Mouse (Mus musculus): ENCODE measurements around the gene Ren1. TPM values are rescaled to one million over a fixed set of nuclear protein-coding genes. Genes with fewer than 3 reads are reported as not detected.

Ren1 gene
- polyA plus RNA-seq, 1 experiment from 2014 or later, result 6.1 TPM

- ATAC-seq (ENCODE audit: low FRiP score, low TSS enrichment), result no peak
- no peak overlapping the region for H3K9ac ChIP-seq (ENCODE audit: low read length)
- TF ChIP-seq CTCF (IDR thresholded peaks at IDR 0.05; ENCODE audit: low read depth) (no peak), EP300 (optimal IDR thresholded peaks at IDR 0.05) (no peak)
- H3K27ac ChIP-seq (replicated peaks), result no peak overlapping the region
- WGBS, result 64% methylated on average over 8 of the region's 8 CpGs
- no peaks in the 10 kb centered on the region for H3K36me3 ChIP-seq (ENCODE audit: control insufficient read depth, insufficient read depth, low read length)
- H3K4me3 ChIP-seq (ENCODE audit: low read depth, low read length), result no peak overlapping the region
- DNase-seq (ENCODE audit: low spot score), result peak; percentile 11
- no peaks in the 10 kb centered on the region for H3K27me3 ChIP-seq (ENCODE audit: control insufficient read depth, insufficient read depth, low read length)
- no peaks in the 10 kb centered on the region for H3K4me1 ChIP-seq (replicated peaks; ENCODE audit: control insufficient read depth, insufficient read depth)
- H3K9me3 ChIP-seq (ENCODE audit: control insufficient read depth, low read length), result no peaks in the 10 kb centered on the region
- H3K4me2 ChIP-seq (replicated peaks; ENCODE audit: low read depth), result no peak overlapping the region
These were observed 6.0 kb downstream of the Ren1 start for GRCm38 (mm10) chr1:133356330-133356729.

DNA sequence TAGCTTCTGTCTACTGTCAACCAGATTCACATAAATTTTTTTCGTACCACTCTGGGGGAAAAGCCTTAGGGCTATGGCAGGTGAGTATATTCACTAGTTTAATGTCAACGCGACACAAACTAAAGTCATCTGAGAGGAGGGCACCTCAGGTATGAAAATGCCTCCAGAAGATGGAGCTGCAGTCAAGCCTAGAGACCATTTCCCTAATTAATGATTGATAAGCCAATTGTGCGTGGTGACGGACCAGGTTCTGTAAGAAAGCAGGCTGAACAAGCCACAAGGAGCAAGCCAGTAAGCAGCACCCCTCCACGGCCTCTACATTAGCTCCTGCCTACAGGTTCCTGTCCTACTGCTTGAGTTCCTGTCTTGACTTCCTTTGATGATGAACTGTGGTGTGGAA, 10.7 kb downstream of the Ren1 start:
- ATAC-seq (ENCODE audit: low FRiP score, low TSS enrichment) (no peak), DNase-seq (ENCODE audit: low spot score) (no peak)
- Histone ChIP-seq H3K4me3 (ENCODE audit: low read depth, low read length) (no peak overlapping the region), H3K36me3 (ENCODE audit: control insufficient read depth, insufficient read depth, low read length) (no peaks in the 10 kb centered on the region), H3K9me3 (ENCODE audit: control insufficient read depth, low read length) (no peaks in the 10 kb centered on the region), H3K27ac (replicated peaks) (no peak overlapping the region), H3K9ac (ENCODE audit: low read length) (no peak overlapping the region), H3K4me1 (replicated peaks; ENCODE audit: control insufficient read depth, insufficient read depth) (no peaks in the 10 kb centered on the region), H3K4me2 (replicated peaks; ENCODE audit: low read depth) (no peak overlapping the region), H3K27me3 (ENCODE audit: control insufficient read depth, insufficient read depth, low read length) (no peaks in the 10 kb centered on the region)
- 86% methylated on average over 6 of the region's 6 CpGs for WGBS
- TF ChIP-seq CTCF (IDR thresholded peaks at IDR 0.05; ENCODE audit: low read depth), result no peak
- TF ChIP-seq EP300 (optimal IDR thresholded peaks at IDR 0.05), result no peak

- Histone ChIP-seq H3K4me2 (replicated peaks; ENCODE audit: low read depth) (no peak overlapping the region), H3K27ac (replicated peaks) (no peak overlapping the region), H3K36me3 (ENCODE audit: control insufficient read depth, insufficient read depth, low read length) (no peaks in the 10 kb centered on the region), H3K4me1 (replicated peaks; ENCODE audit: control insufficient read depth, insufficient read depth) (no peaks in the 10 kb centered on the region), H3K4me3 (ENCODE audit: low read depth, low read length) (no peak overlapping the region), H3K9me3 (ENCODE audit: control insufficient read depth, low read length) (no peaks in the 10 kb centered on the region), H3K27me3 (ENCODE audit: control insufficient read depth, insufficient read depth, low read length) (no peaks in the 10 kb centered on the region), H3K9ac (ENCODE audit: low read length) (no peak overlapping the region)
- WGBS, result 82% methylated on average over 5 of the region's 5 CpGs
- TF ChIP-seq CTCF (IDR thresholded peaks at IDR 0.05; ENCODE audit: low read depth) (no peak), EP300 (optimal IDR thresholded peaks at IDR 0.05) (no peak)
- no peak for ATAC-seq (ENCODE audit: low FRiP score, low TSS enrichment)
- no peak for DNase-seq (ENCODE audit: low spot score)
These were observed 11.8 kb downstream of the Ren1 start for GRCm38 (mm10) chr1:133362103-133362502.

GRCm38 (mm10) chr1:133363276-133364021, 13.1 kb downstream of the Ren1 start, which contains the start of gene Etnk2:
TSS of gene Etnk2 (plus strand) at chr1:133363572.
- peak within 1 kb of the TSS; percentile 64 for H3K9ac ChIP-seq (ENCODE audit: low read length)

DNA sequence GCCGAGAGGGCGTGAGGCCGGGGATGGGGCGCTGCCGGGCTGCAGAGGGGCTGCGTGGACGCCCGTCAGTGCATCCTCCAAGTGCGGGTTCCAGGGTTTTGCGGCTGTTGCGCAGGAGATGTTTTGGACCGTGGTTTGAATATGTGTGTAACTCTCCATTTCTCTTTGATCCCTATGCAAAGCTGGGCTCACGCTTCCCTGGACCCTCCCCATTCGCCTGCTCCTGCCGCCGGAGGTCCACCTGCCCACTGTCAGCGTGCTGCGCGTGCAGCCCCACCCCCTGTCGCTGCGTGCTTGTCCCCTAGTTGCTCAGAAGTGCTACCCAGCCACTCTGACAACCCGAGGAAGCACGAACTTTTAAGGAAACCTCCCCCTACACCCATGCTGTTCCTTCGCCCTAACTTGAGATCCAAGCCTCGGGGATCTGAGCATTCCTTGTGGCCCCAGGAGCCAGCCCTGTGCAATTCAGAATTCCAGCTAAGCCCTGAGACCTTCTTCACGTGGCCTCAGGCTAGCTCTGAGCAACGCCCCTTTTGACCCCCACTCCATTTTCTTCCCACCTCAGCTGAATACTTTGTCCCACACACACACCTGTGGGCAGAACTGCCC, 13.8 kb downstream of the Ren1 start:
- H3K9me3 ChIP-seq (ENCODE audit: control insufficient read depth, low read length), result no peaks in the 10 kb centered on the region
- ATAC-seq (ENCODE audit: low FRiP score, low TSS enrichment) (no peak), DNase-seq (ENCODE audit: low spot score) (no peak)
- H3K4me3 ChIP-seq (ENCODE audit: low read depth, low read length), result peak overlapping the region; percentile 59
- TF ChIP-seq CTCF (IDR thresholded peaks at IDR 0.05; ENCODE audit: low read depth), result no peak
- no peak for TF ChIP-seq EP300 (optimal IDR thresholded peaks at IDR 0.05)
- no peaks in the 10 kb centered on the region for H3K27me3 ChIP-seq (ENCODE audit: control insufficient read depth, insufficient read depth, low read length)
- no peaks in the 10 kb centered on the region for H3K36me3 ChIP-seq (ENCODE audit: control insufficient read depth, insufficient read depth, low read length)
- peak overlapping the region; percentile 98 for H3K4me2 ChIP-seq (replicated peaks; ENCODE audit: low read depth)
- WGBS, result 3% methylated on average over 27 of the region's 27 CpGs
- H3K27ac ChIP-seq (replicated peaks), result no peak overlapping the region
- H3K9ac ChIP-seq (ENCODE audit: low read length), result peak overlapping the region; percentile 64
- no peaks in the 10 kb centered on the region for H3K4me1 ChIP-seq (replicated peaks; ENCODE audit: control insufficient read depth, insufficient read depth)

More at GRCm38 (mm10) chr1:133363276-133364021, 13.1 kb downstream of the Ren1 start, which contains the start of gene Etnk2:
- Histone ChIP-seq H3K27ac (replicated peaks) (0 out of 2 replicates have a peak within 1 kb of the TSS, but pooled peaks have one; percentile 30), H3K4me2 (replicated peaks; ENCODE audit: low read depth) (peak within 1 kb of the TSS; percentile 98), H3K9me3 (ENCODE audit: control insufficient read depth, low read length) (no peaks in the 10 kb centered on the region), H3K4me3 (ENCODE audit: low read depth, low read length) (peak within 1 kb of the TSS; percentile 59), H3K36me3 (ENCODE audit: control insufficient read depth, insufficient read depth, low read length) (no peaks in the 10 kb centered on the region), H3K27me3 (ENCODE audit: control insufficient read depth, insufficient read depth, low read length) (no peaks in the 10 kb centered on the region), H3K4me1 (replicated peaks; ENCODE audit: control insufficient read depth, insufficient read depth) (no peaks in the 10 kb centered on the region)
- peak; percentile 80 for ATAC-seq (ENCODE audit: low FRiP score, low TSS enrichment)
- DNase-seq (ENCODE audit: low spot score), result peak; percentile 91
- WGBS, result under 1% methylated on average over 41 of the region's 52 CpGs
- TF ChIP-seq EP300 (optimal IDR thresholded peaks at IDR 0.05), result no peak
- TF ChIP-seq CTCF (IDR thresholded peaks at IDR 0.05; ENCODE audit: low read depth), result no peak

- no peak overlapping the region for H3K9ac ChIP-seq (ENCODE audit: low read length)
- no peak overlapping the region for H3K27ac ChIP-seq (replicated peaks)
- no peak overlapping the region for H3K4me2 ChIP-seq (replicated peaks; ENCODE audit: low read depth)
- no peaks in the 10 kb centered on the region for H3K4me1 ChIP-seq (replicated peaks; ENCODE audit: control insufficient read depth, insufficient read depth)
- H3K9me3 ChIP-seq (ENCODE audit: control insufficient read depth, low read length), result no peaks in the 10 kb centered on the region
- no peaks in the 10 kb centered on the region for H3K36me3 ChIP-seq (ENCODE audit: control insufficient read depth, insufficient read depth, low read length)
- WGBS, result 53% methylated on average over 2 of the region's 2 CpGs
- no peaks in the 10 kb centered on the region for H3K27me3 ChIP-seq (ENCODE audit: control insufficient read depth, insufficient read depth, low read length)
- TF ChIP-seq CTCF (IDR thresholded peaks at IDR 0.05; ENCODE audit: low read depth) (no peak), EP300 (optimal IDR thresholded peaks at IDR 0.05) (no peak)
- DNase-seq (ENCODE audit: low spot score) (no peak), ATAC-seq (ENCODE audit: low FRiP score, low TSS enrichment) (no peak)
- H3K4me3 ChIP-seq (ENCODE audit: low read depth, low read length), result no peak overlapping the region
These were observed 14.6 kb downstream of the Ren1 start for GRCm38 (mm10) chr1:133364890-133365289.
